ENCODE assay signal across 10 mouse cellular contexts in genomic region chr4:141655908-141656608, GRCm38 (mm10). TPM values are rescaled to one million over a fixed set of nuclear protein-coding genes. Genes with fewer than 3 reads are reported as not detected.
DNase-seq lines count a peak whose midpoint lies in the region; TF ChIP-seq lines count a peak whose summit lies in the region.
"Had no signal": no experiment of that assay in that cellular context is flagged by ENCODE, and none has a peak within 500 bp of the region (broad histone marks: within the 10 kb centered on the region; RNA-seq: fewer than 3 reads in every experiment).

No protein-coding gene starts in this region.

- peak; percentile 29 to 58 for DNase-seq in layer of hippocampus, adult 2 months (ENCODE audit: low spot score in 2 of 2)
- DNase-seq in layer of hippocampus, postnatal 25 days (ENCODE audit: extremely low spot score in 1 of 2, low spot score in 1 of 2): no peak
- peak; percentile 60 for DNase-seq in adrenal gland, postnatal 36 days
- peak; percentile 49 to 62 for DNase-seq in heart, adult 9 months (ENCODE audit: low spot score in 2 of 2)
- peak; percentile 82 for DNase-seq in lung, postnatal 36 days
- DNase-seq in embryo, embryonic 10 days (ENCODE audit: low spot score): no peak
- DNase-seq in right cerebral cortex, postnatal 4 days: no peak
- no peak for DNase-seq in T-cell, adult 2 months (ENCODE audit: low spot score)

- H3K4me3 ChIP-seq in layer of hippocampus, adult 2 months: no peak overlapping the region; the same call in 1 of the 2 replicates
- H3K4me3 ChIP-seq: embryonic facial prominence, embryonic 15.5 days; stomach, embryonic 15.5 days had no signal

- no peak for TF ChIP-seq CTCF in layer of hippocampus, adult 2 months (conservative IDR thresholded peaks at IDR 0.05)

- H3K27ac ChIP-seq in layer of hippocampus, adult 2 months: peak overlapping the region; percentile 70
- H3K27ac ChIP-seq: embryonic facial prominence, embryonic 15.5 days; stomach, embryonic 15.5 days had no signal

RNA-seq across cellular contexts. Expression of gene Plekhm2, which starts 8.6 kb away (rescaled TPM):
- 10 to 100 TPM; 74.1 to 80.6 TPM for total RNA-seq in layer of hippocampus, adult 2 months (2021)
- 10 to 100 TPM; 59.1 to 69.1 TPM for total RNA-seq in layer of hippocampus, postnatal 25 days (2021)
- total RNA-seq in adrenal gland, postnatal 36 days (2021): 10 to 100 TPM; 46.0 to 65.8 TPM

RNA-seq across cellular contexts. Expression of gene Rsc1a1, which starts 29.3 kb away (rescaled TPM):
- total RNA-seq in layer of hippocampus, adult 2 months (2021): not detected
- 1 to 10 TPM in 1 of 2 experiments, not detected in 1; 2.2 TPM for total RNA-seq in layer of hippocampus, postnatal 25 days (2021)
- total RNA-seq in adrenal gland, postnatal 36 days (2021): 1 to 10 TPM in 1 of 2 experiments, not detected in 1; 2.4 TPM

RNA-seq across cellular contexts. Expression of gene Slc25a34, which starts 32.4 kb away (rescaled TPM):
- total RNA-seq in layer of hippocampus, adult 2 months (2021): 1 to 10 TPM; 1.6 to 3.6 TPM
- 1 to 10 TPM; 1.8 to 3.2 TPM for total RNA-seq in layer of hippocampus, postnatal 25 days (2021)
- 1 to 10 TPM; 3.0 to 7.0 TPM for total RNA-seq in adrenal gland, postnatal 36 days (2021)

RNA-seq across cellular contexts. Expression of gene Tmem82, which starts 37.6 kb away (rescaled TPM):
- under 1 TPM; 0.37 to 0.56 TPM for total RNA-seq in layer of hippocampus, adult 2 months (2021)
- total RNA-seq in layer of hippocampus, postnatal 25 days (2021): under 1 TPM; 0.44 to 0.45 TPM
- total RNA-seq in adrenal gland, postnatal 36 days (2021): 1 to 10 TPM in 1 of 2 experiments, under 1 TPM in 1; 0.79 to 1.3 TPM

RNA-seq across cellular contexts. Expression of gene Fblim1, which starts 50.2 kb away (rescaled TPM):
- total RNA-seq in layer of hippocampus, adult 2 months (2021): under 1 TPM; 0.47 to 0.90 TPM
- total RNA-seq in layer of hippocampus, postnatal 25 days (2021): 1 to 10 TPM; 1.3 to 1.5 TPM
- 10 to 100 TPM in 1 of 2 experiments, 1 to 10 TPM in 1; 9.5 to 12.9 TPM for total RNA-seq in adrenal gland, postnatal 36 days (2021)

Comparison
In these comparisons a context has a peak if more than half of its experiments do, and no peak if none do; other contexts are left out.
1. DNase-seq: peak in layer of hippocampus, adult 2 months (2 of 2), adrenal gland, postnatal 36 days (2 of 2), heart, adult 9 months (2 of 2) and lung, postnatal 36 days (single experiment); none in layer of hippocampus, postnatal 25 days (0 of 2), embryo, embryonic 10 days (single experiment), right cerebral cortex, postnatal 4 days (single experiment) and T-cell, adult 2 months (single experiment).